Mouse (Mus musculus) limb, embryonic 14.5 days (tissue): ENCODE results near the gene Il22ra1. TPM values are rescaled to one million over a fixed set of nuclear protein-coding genes. Genes with fewer than 3 reads are reported as not detected.

Experiments
- ATAC-seq: fragments of 200-750 bp; cut with Nextera tagmentation; 2 replicates; pipeline ENCODE4 v1.8.0; 2017; ENCODE audit warnings: low read depth, moderate number of reproducible peaks, moderate TSS enrichment; ENCODE audit not compliant: low FRiP score
- DNase-seq: peaks from one replicate; pipeline ENCODE4 v3.0.0-alpha.2; 2015; ENCODE audit warnings: low spot score
- H3K27ac ChIP-seq: fragments of 300-500 bp; sonication (generic); replicated peaks from 2 replicates; pipeline ENCODE4 v1.5.1; 2014; ENCODE audit warnings: low read depth, mild to moderate bottlenecking, low read length, moderate library complexity, mixed read lengths
- H3K27me3 ChIP-seq: fragments of 300-500 bp; sonication (generic); 2 replicates; pipeline ENCODE4 v1.6.1; 2014; ENCODE audit warnings: low read length, mixed read lengths; ENCODE audit not compliant: control insufficient read depth, insufficient read depth
- H3K36me3 ChIP-seq: fragments of 300-500 bp; sonication (generic); 2 replicates; pipeline ENCODE4 v1.6.1; 2014; ENCODE audit warnings: mild to moderate bottlenecking, low read length, moderate library complexity, mixed read lengths; ENCODE audit not compliant: control insufficient read depth, insufficient read depth
- H3K4me1 ChIP-seq: fragments of 300-500 bp; sonication (generic); 2 replicates; pipeline ENCODE4 v1.6.1; 2014; ENCODE audit warnings: antibody characterized with exemption, low read length, mixed read lengths; ENCODE audit not compliant: control insufficient read depth, insufficient read depth
- H3K4me2 ChIP-seq: fragments of 300-500 bp; sonication (generic); replicated peaks from 2 replicates; pipeline ENCODE4 v1.6.1; 2014; ENCODE audit warnings: low read depth, mild to moderate bottlenecking, low read length, moderate library complexity; ENCODE audit not compliant: severe bottlenecking
- H3K4me3 ChIP-seq: fragments of 300-500 bp; sonication (generic); replicated peaks from 2 replicates; pipeline ENCODE4 v1.5.1; 2014; ENCODE audit warnings: low read length
- H3K9ac ChIP-seq: fragments of 300-500 bp; sonication (generic); 2 replicates; pipeline ENCODE4 v1.6.1; 2014; ENCODE audit warnings: mild to moderate bottlenecking, low read depth, low read length, moderate library complexity; ENCODE audit not compliant: severe bottlenecking
- H3K9me3 ChIP-seq: fragments of 300-500 bp; sonication (generic); 2 replicates; pipeline ENCODE4 v1.6.1; 2016; ENCODE audit warnings: low read length; ENCODE audit not compliant: control insufficient read depth
- POLR2A ChIP-seq: fragments of 200-500 bp; IDR thresholded peaks from 2 replicates; pipeline ENCODE4 v1.8.0; 2012; ENCODE audit warnings: inconsistent platforms, mild to moderate bottlenecking, moderate library complexity, borderline replicate concordance; ENCODE audit not compliant: insufficient read depth, insufficient read length; ENCODE audit errors: extremely low read depth
- WGBS: fragments of 180-500 bp; shearing (Covaris S2); extraction: QIAGEN DNeasy Blood & Tissue Kit; methylation state at CpG from one replicate; pipeline ENCODE4 v1.1.7; 2014; 5-methylcytosine and 5-hydroxymethylcytosine counted together
- polyA plus RNA-seq, 2 experiments: library from polyadenylated mRNA; depleted of rRNA in 1 of 2; stranded (reverse) in 1 of 2; unstranded in 1 of 2; fragments of >200 nt; fragmentation: Nextera tagmentation in 1 of 2; extraction: Ambion mirVana in 1 of 2; gene quantifications; 2 replicates each; pipeline versions ENCODE4 v1.2.1 to v1.2.3; 2012 to 2014

The Il22ra1 gene
- polyA plus RNA-seq (2012; rRNA removed) (1.2 and 1.6 TPM in 2 replicates), polyA plus RNA-seq (2014; fragmentation: Nextera tagmentation; extraction: Ambion mirVana) (0.79 and 1.2 TPM in 2 replicates)

GRCm38 (mm10) chr4:135727817-135728216 is at the start of gene Il22ra1:
Gene Il22ra1 (plus strand): TSS chr4:135728172.
- Histone ChIP-seq H3K27me3 (no peaks in the 10 kb centered on the region), H3K9ac (peak within 1 kb of the TSS; percentile 6; the same call in 1 of the 2 replicates), H3K4me3 (no peak within 1 kb of the TSS), H3K4me2 (peak within 1 kb of the TSS; percentile 7; the same call in 1 of the 2 replicates), H3K27ac (no peak within 1 kb of the TSS), H3K4me1 (0 out of 2 replicates have a peak, but pooled peaks cover 2% of the 10 kb centered on the region), H3K36me3 (no peaks in the 10 kb centered on the region), H3K9me3 (0 out of 2 replicates have a peak, but pooled peaks cover 3% of the 10 kb centered on the region)
- DNase-seq (peak; percentile 13), ATAC-seq (no peak)
- no peak for TF ChIP-seq POLR2A
- WGBS = 45% methylated on average over 12 of the region's 14 CpGs

DNA sequence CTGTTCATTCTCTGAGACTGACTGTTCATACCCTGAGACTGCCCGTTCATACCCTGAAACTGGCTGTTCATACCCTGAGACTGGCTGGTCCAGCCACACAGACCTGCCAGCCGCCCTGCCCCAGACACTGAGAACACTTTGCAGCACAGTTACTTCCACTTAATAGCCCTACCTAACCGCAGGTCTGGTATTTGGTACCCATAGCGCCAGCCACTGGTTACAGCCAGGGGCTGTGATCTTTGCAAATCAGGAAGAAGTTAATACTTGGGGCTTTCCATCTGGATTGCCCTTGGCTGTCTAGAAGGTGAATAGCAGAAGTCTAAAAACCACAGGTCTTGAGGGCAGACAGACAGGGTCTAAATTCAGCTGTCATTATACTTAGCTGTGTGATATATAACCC is 48.7 kb upstream of the Il22ra1 start:
- no peak for DNase-seq
- no peak overlapping the region for H3K9ac ChIP-seq
- no peak overlapping the region for H3K27ac ChIP-seq
- TF ChIP-seq POLR2A = no peak
- H3K9me3 ChIP-seq = no peaks in the 10 kb centered on the region
- peaks cover 7% of the 10 kb centered on the region; the same call in 1 of the 2 replicates for H3K4me1 ChIP-seq
- H3K4me2 ChIP-seq = no peak overlapping the region
- no peaks in the 10 kb centered on the region for H3K27me3 ChIP-seq
- H3K36me3 ChIP-seq = no peaks in the 10 kb centered on the region
- WGBS = 54% methylated on average over 4 of the region's 4 CpGs
- no peak for ATAC-seq
- no peak overlapping the region for H3K4me3 ChIP-seq

DNA sequence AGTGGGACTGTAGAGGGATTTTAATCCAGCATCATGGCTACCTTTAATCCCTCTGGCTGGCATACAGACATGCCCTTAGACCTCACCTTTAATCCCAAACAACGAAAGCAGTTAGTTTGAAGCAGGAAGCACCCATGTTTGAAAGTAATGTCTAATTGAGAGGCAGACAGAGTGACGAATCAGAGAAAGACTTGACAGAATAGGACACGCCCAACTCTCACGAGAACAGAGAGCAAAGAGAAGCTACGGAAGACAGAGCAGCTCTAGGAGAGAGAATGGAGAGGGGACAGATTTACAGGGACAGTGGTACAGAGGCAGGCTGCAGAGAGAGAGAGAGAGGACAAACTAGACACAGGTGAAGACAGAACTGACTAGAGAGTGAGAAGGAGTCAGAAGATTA is 46.2 kb upstream of the Il22ra1 start:
- WGBS = 75% methylated on average over 5 of the region's 5 CpGs
- TF ChIP-seq POLR2A = no peak
- Histone ChIP-seq H3K4me3 (no peak overlapping the region), H3K4me2 (no peak overlapping the region), H3K27me3 (peaks cover 19% of the 10 kb centered on the region), H3K9me3 (no peaks in the 10 kb centered on the region), H3K9ac (no peak overlapping the region), H3K27ac (no peak overlapping the region), H3K36me3 (no peaks in the 10 kb centered on the region), H3K4me1 (peaks cover 10% of the 10 kb centered on the region)
- ATAC-seq (no peak), DNase-seq (no peak)

DNA sequence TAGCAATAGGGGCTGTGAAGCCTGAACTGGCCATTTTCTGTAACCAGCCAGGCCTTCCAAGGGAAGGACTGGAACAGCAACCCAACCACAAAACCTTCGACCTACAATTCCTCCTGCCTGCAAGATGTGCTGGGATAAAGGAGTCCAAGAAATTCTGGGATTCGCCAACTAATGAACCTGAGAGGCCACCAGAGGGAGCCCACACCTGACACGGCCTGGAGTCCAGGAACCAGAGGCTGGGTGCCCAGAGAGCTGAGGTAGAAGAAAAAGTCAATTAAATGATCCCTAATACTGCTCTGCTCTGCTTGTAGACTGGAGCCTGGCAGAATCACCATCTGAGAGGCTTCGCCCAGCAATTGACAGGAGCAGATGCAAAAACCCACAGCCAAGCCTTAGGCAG is 44.4 kb upstream of the Il22ra1 start:
- peaks cover 11% of the 10 kb centered on the region for H3K4me1 ChIP-seq
- no peak overlapping the region for H3K9ac ChIP-seq
- H3K9me3 ChIP-seq = no peaks in the 10 kb centered on the region
- no peak for TF ChIP-seq POLR2A
- peak; percentile 44 for DNase-seq
- no peak; the same call in 1 of the 2 replicates for ATAC-seq
- H3K4me3 ChIP-seq = no peak overlapping the region
- no peaks in the 10 kb centered on the region for H3K36me3 ChIP-seq
- H3K4me2 ChIP-seq = no peak overlapping the region
- 29% methylated on average over 4 of the region's 4 CpGs for WGBS
- peaks cover 34% of the 10 kb centered on the region for H3K27me3 ChIP-seq
- H3K27ac ChIP-seq = no peak overlapping the region

GRCm38 (mm10) chr4:135684731-135685130 is 43.2 kb upstream of the Il22ra1 start:
- Histone ChIP-seq H3K27ac (no peak overlapping the region), H3K27me3 (peaks cover 34% of the 10 kb centered on the region), H3K9ac (no peak overlapping the region), H3K36me3 (no peaks in the 10 kb centered on the region), H3K4me1 (peaks cover 9% of the 10 kb centered on the region), H3K9me3 (no peaks in the 10 kb centered on the region), H3K4me2 (no peak overlapping the region), H3K4me3 (no peak overlapping the region)
- no peak for TF ChIP-seq POLR2A
- no peak for ATAC-seq
- WGBS = 40% methylated on average over 3 of the region's 3 CpGs
- DNase-seq = no peak
